Mouse (Mus musculus): Measurements from ENCODE around the gene Coro7.

GRCm38 (mm10) chr16:4613736-4614135 lies 65.8 kb downstream of the Coro7 start:
- TF ChIP-seq CTCF (IDR thresholded peaks at IDR 0.05; ENCODE audit: borderline replicate concordance, extremely low read depth, insufficient read depth, insufficient read length): no peak
- no peak for TF ChIP-seq POLR2A (IDR thresholded peaks at IDR 0.05; ENCODE audit: borderline replicate concordance, extremely low read depth, insufficient read depth, insufficient read length, poor library complexity, severe bottlenecking)

Data from brain, embryonic 14.5 days (tissue).